In genomic region chr1:169840948-169841347, GRCm38 (mm10) we compare ENCODE assay signal across 20 mouse cellular contexts.
A peak's percentile ranks its signal among the peaks of the same experiment; 100 is the strongest.
DNase-seq lines count a peak whose midpoint lies in the region; ATAC-seq and TF ChIP-seq lines count a peak whose summit lies in the region.
"Had no signal": no experiment of that assay in that cellular context is flagged by ENCODE, and none has a peak within 500 bp of the region (broad histone marks: within the 10 kb centered on the region; RNA-seq: fewer than 3 reads in every experiment).

No protein-coding gene starts in this region.

- no peaks in the 10 kb centered on the region for H3K9me3 ChIP-seq in forebrain, postnatal 0 days (ENCODE audit: low read length)
- H3K9me3 ChIP-seq in forebrain, embryonic 12.5 days: no peaks in the 10 kb centered on the region
- no peaks in the 10 kb centered on the region for H3K9me3 ChIP-seq in heart, embryonic 10.5 days
- H3K9me3 ChIP-seq: embryonic facial prominence, embryonic 10.5 days; embryonic facial prominence, embryonic 12.5 days; forebrain, embryonic 15.5 days had no signal

- no peak overlapping the region for H3K4me3 ChIP-seq in forebrain, postnatal 0 days (ENCODE audit: low read depth, low read length)
- no peak overlapping the region for H3K4me3 ChIP-seq in forebrain, embryonic 12.5 days (replicated peaks)
- H3K4me3 ChIP-seq in heart, embryonic 10.5 days: no peak overlapping the region
- H3K4me3 ChIP-seq in left cerebral cortex, adult 2 months: no peak overlapping the region
- H3K4me3 ChIP-seq in gastrocnemius, adult 2 months: no peak overlapping the region
- H3K4me3 ChIP-seq: embryonic facial prominence, embryonic 10.5 days; embryonic facial prominence, embryonic 12.5 days; forebrain, embryonic 15.5 days had no signal

- intact Hi-C loops in left cerebral cortex, adult 2 months (cut with DNase I): loop anchor here (2.0 to 5.0 kb wide), 2 partner anchors 36 to 58 kb away; no protein-coding TSS in a partner anchor
- intact Hi-C loops in gastrocnemius, adult 2 months (cut with DNase I): no loop called here

- no peak overlapping the region for H3K27ac ChIP-seq in forebrain, postnatal 0 days (ENCODE audit: low read depth, low read length)
- no peak overlapping the region for H3K27ac ChIP-seq in forebrain, embryonic 12.5 days
- no peak overlapping the region for H3K27ac ChIP-seq in heart, embryonic 10.5 days
- peak overlapping the region; percentile 76 for H3K27ac ChIP-seq in left cerebral cortex, adult 2 months
- H3K27ac ChIP-seq in gastrocnemius, adult 2 months: no peak overlapping the region
- H3K27ac ChIP-seq: embryonic facial prominence, embryonic 10.5 days; embryonic facial prominence, embryonic 12.5 days; forebrain, embryonic 15.5 days had no signal

- H3K27me3 ChIP-seq in forebrain, postnatal 0 days (ENCODE audit: insufficient read depth, low read length): no peaks in the 10 kb centered on the region
- H3K27me3 ChIP-seq in forebrain, embryonic 12.5 days: no peaks in the 10 kb centered on the region
- no peaks in the 10 kb centered on the region for H3K27me3 ChIP-seq in heart, embryonic 10.5 days (ENCODE audit: insufficient read depth, poor library complexity, severe bottlenecking)
- H3K27me3 ChIP-seq: embryonic facial prominence, embryonic 12.5 days; forebrain, embryonic 15.5 days had no signal

- H3K9ac ChIP-seq in forebrain, postnatal 0 days: no peak overlapping the region
- H3K9ac ChIP-seq in forebrain, embryonic 12.5 days: no peak overlapping the region
- H3K9ac ChIP-seq: embryonic facial prominence, embryonic 12.5 days; forebrain, embryonic 15.5 days had no signal

- no peaks in the 10 kb centered on the region for H3K36me3 ChIP-seq in forebrain, postnatal 0 days (ENCODE audit: insufficient read depth)
- H3K36me3 ChIP-seq in forebrain, embryonic 12.5 days (replicated peaks): no peaks in the 10 kb centered on the region
- H3K36me3 ChIP-seq in heart, embryonic 10.5 days: no peaks in the 10 kb centered on the region
- H3K36me3 ChIP-seq: embryonic facial prominence, embryonic 10.5 days; embryonic facial prominence, embryonic 12.5 days; forebrain, embryonic 15.5 days had no signal

- no peak overlapping the region for H3K4me2 ChIP-seq in forebrain, postnatal 0 days (ENCODE audit: low read depth)
- H3K4me2 ChIP-seq in forebrain, embryonic 12.5 days: no peak overlapping the region
- H3K4me2 ChIP-seq: embryonic facial prominence, embryonic 12.5 days; forebrain, embryonic 15.5 days had no signal

- no peaks in the 10 kb centered on the region for H3K4me1 ChIP-seq in forebrain, postnatal 0 days (ENCODE audit: insufficient read depth)
- H3K4me1 ChIP-seq in forebrain, embryonic 12.5 days: 0 out of 2 replicates have a peak, but pooled peaks cover 3% of the 10 kb centered on the region
- H3K4me1 ChIP-seq in heart, embryonic 10.5 days: no peaks in the 10 kb centered on the region
- H3K4me1 ChIP-seq: embryonic facial prominence, embryonic 10.5 days; embryonic facial prominence, embryonic 12.5 days; forebrain, embryonic 15.5 days had no signal

- DNase-seq in forebrain, postnatal 0 days: no peak
- DNase-seq in heart, adult 11 months: peak; percentile 13
- no peak for DNase-seq in heart, embryonic 10.5 days (ENCODE audit: low spot score)
- no peak for DNase-seq in left cerebral cortex, adult 2 months (ENCODE audit: extremely low spot score in 1 of 2, low spot score in 2 of 2)
- no peak for DNase-seq in left cerebral cortex, adult 9 months (ENCODE audit: low spot score in 2 of 2)
- DNase-seq in brain, adult 2 months (ENCODE audit: low read depth, low spot score): peak; percentile 51
- no peak for DNase-seq in gastrocnemius, adult 2 months
- DNase-seq: adrenal gland, adult 2 months; adrenal gland, postnatal 10 days; adrenal gland, postnatal 25 days; cerebellum, adult 11-12 months; cerebellum, adult 2 months; cerebellum, adult 9-10 months; cerebellum, postnatal 10 days; cerebellum, postnatal 25 days had no signal

- no peak for TF ChIP-seq CTCF in forebrain, postnatal 0 days (IDR thresholded peaks at IDR 0.05; ENCODE audit: low read depth)
- no peak for TF ChIP-seq CTCF in left cerebral cortex, adult 2 months (IDR thresholded peaks at IDR 0.05)
- TF ChIP-seq CTCF in gastrocnemius, adult 2 months (IDR thresholded peaks at IDR 0.05): no peak

- 43% methylated on average over 4 of the region's 4 CpGs for WGBS in forebrain, postnatal 0 days
- 84% methylated on average over 4 of the region's 4 CpGs for WGBS in forebrain, embryonic 12.5 days
- whole genome bisulfite sequencing in heart, embryonic 10.5 days: 76% methylated on average over 4 of the region's 4 CpGs

- ATAC-seq in forebrain, postnatal 0 days: peak; percentile 45
- no peak for ATAC-seq in forebrain, embryonic 12.5 days (ENCODE audit: low FRiP score)
- ATAC-seq: CD4-positive, CD25-positive, alpha-beta regulatory T cell, adult 4 months; forebrain, embryonic 15.5 days had no signal

Comparison
In these comparisons a context has a peak if more than half of its experiments do, and no peak if none do; other contexts are left out.
1. DNase-seq: peak in heart, adult 11 months (single experiment) and brain, adult 2 months (single experiment); none in forebrain, postnatal 0 days (single experiment), heart, embryonic 10.5 days (single experiment), left cerebral cortex, adult 2 months (0 of 2), left cerebral cortex, adult 9 months (0 of 2) and gastrocnemius, adult 2 months (single experiment).